Mouse (Mus musculus) embryo, embryonic 10 days (tissue): Measurements from ENCODE around the gene Efnb2.

Experiments used
- DNase-seq: peaks from one replicate; pipeline ENCODE4 v3.0.0-alpha.2; 2015; ENCODE audit warnings: low spot score

Efnb2 gene

DNA sequence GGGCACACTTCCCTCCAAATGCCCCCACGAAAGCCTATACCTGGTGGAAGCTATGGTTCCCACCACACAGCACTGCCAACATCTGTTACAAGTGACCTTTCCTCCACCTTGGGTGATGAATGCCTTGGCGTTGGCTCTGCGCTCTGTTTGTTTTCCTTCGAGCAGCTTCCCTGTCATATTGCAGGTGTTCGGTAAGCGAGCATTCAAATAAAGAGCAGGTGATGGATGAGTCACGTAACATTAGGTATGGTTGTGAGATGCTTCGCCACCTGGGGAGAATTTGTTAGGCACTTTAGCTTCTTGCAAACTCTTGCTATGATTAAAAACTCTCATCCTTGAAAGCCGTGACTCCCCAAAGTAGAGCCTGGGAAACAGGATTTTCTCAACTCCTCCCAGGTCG, 91.8 kb downstream of the Efnb2 start:
- DNase-seq = peak; percentile 17

DNA sequence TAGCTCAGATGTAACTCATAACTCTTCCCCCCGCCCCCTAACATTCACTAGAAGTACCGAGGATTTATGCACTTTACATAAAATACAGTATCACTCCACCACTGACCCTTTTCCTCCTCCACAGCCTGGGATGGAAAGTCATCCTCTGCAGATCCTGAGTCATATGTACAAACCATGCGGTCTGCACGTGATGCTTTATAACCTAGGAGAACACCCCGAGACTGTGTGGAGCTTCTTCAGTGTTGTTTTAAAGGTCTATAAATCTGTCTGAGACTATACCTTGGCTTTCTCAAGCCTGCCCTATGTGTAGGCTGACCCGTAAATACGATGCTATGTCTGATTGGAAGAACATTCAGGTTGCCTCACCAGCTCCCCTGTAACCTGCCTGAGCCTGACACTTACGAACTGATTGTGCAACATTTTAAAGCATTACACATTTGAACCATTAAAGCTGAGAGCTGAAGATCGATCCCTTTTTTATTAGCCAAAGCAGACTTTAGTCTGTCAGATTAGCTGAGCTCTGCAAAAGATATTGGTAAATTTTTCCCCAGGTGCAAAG, 92.7 kb downstream of the Efnb2 start:
- no peak for DNase-seq
